Mouse (Mus musculus) lung, postnatal 14 days (tissue): ENCODE data around the gene Eif4e.
A peak's percentile ranks its signal among the peaks of the same experiment; 100 is the strongest.

Experiments
- DNase-seq: peaks from one replicate; pipeline ENCODE4 v3.0.0; 2021

Gene Eif4e

GRCm38 (mm10) chr3:138526073-138526915, at the start of gene Eif4e:
TSS of gene Eif4e (plus strand) at chr3:138526179.
- DNase-seq: peak; percentile 60

- no peak for DNase-seq
Observed at GRCm38 (mm10) chr3:138479489-138479888, 46.5 kb upstream of the Eif4e start.

GRCm38 (mm10) chr3:138481526-138482284, 44.3 kb upstream of the Eif4e start:
- DNase-seq: no peak

GRCm38 (mm10) chr3:138483240-138483639, 42.7 kb upstream of the Eif4e start:
- DNase-seq: no peak

GRCm38 (mm10) chr3:138488584-138489326, 37.2 kb upstream of the Eif4e start:
- peak; percentile 42 for DNase-seq

GRCm38 (mm10) chr3:138489327-138490033, 36.5 kb upstream of the Eif4e start, which contains the start of gene Metap1:
TSS of gene Metap1 (minus strand) at chr3:138489515.
- peak; percentile 98 for DNase-seq

- no peak for DNase-seq
Observed at GRCm38 (mm10) chr3:138490034-138490337, 36.0 kb upstream of the Eif4e start.

GRCm38 (mm10) chr3:138493668-138494067, 32.3 kb upstream of the Eif4e start:
- no peak for DNase-seq

- no peak for DNase-seq
Observed at GRCm38 (mm10) chr3:138494565-138494964, 31.4 kb upstream of the Eif4e start.

GRCm38 (mm10) chr3:138495166-138496145, 30.5 kb upstream of the Eif4e start:
- DNase-seq: no peak

GRCm38 (mm10) chr3:138498731-138499130, 27.2 kb upstream of the Eif4e start:
- no peak for DNase-seq

- no peak for DNase-seq
Observed at GRCm38 (mm10) chr3:138499854-138500740, 25.9 kb upstream of the Eif4e start.

- DNase-seq: no peak
Observed at GRCm38 (mm10) chr3:138503754-138504153, 22.2 kb upstream of the Eif4e start.

GRCm38 (mm10) chr3:138506749-138507148, 19.2 kb upstream of the Eif4e start:
- DNase-seq: peak; percentile 44

GRCm38 (mm10) chr3:138509581-138509980, 16.4 kb upstream of the Eif4e start:
- no peak for DNase-seq

- no peak for DNase-seq
Observed at GRCm38 (mm10) chr3:138510471-138510870, 15.5 kb upstream of the Eif4e start.

- no peak for DNase-seq
Observed at GRCm38 (mm10) chr3:138513243-138513642, 12.7 kb upstream of the Eif4e start.

- no peak for DNase-seq
Observed at GRCm38 (mm10) chr3:138514749-138515148, 11.2 kb upstream of the Eif4e start.

GRCm38 (mm10) chr3:138515656-138516370, 10.2 kb upstream of the Eif4e start:
- DNase-seq: no peak

- DNase-seq: peak; percentile 32
Observed at GRCm38 (mm10) chr3:138517881-138518280, 8.1 kb upstream of the Eif4e start.
